Comparison of ENCODE assay signal across 12 mouse cellular contexts in the genomic region with DNA sequence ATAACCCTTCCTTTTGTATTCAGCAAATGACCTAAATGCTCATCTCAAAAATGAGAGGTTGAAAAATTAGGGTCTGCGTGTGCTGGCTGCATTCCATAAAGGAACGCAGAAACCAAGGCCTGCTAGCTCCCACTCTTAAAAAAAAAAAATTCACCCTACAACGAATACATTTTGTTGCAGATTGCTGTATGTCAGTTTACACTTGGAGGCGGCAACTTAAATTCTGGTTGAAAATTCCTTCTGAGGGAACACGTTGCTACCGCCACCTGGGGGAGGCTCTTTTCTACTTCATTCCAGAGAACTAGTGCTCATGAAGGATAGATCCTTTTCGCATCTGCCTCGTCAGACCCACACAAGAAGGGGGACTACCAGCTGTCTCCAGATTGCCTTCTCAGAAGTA. TPM values are rescaled to one million over a fixed set of nuclear protein-coding genes. Genes with fewer than 3 reads are reported as not detected.
DNase-seq lines count a peak whose midpoint lies in the region; ATAC-seq and TF ChIP-seq lines count a peak whose summit lies in the region.
"Had no signal": no experiment of that assay in that cellular context is flagged by ENCODE, and none has a peak within 500 bp of the region (broad histone marks: within the 10 kb centered on the region; RNA-seq: fewer than 3 reads in every experiment).

No protein-coding gene starts in this region.

- no peak overlapping the region for H3K4me2 ChIP-seq in liver, postnatal 0 days (ENCODE audit: low read depth, low read length)
- H3K4me2 ChIP-seq in liver, embryonic 11.5 days, result no peak overlapping the region
- H3K4me2 ChIP-seq in intestine, embryonic 14.5 days (ENCODE audit: low read length), result no peak overlapping the region
- H3K4me2 ChIP-seq: heart, embryonic 15.5 days had no signal

- H3K27me3 ChIP-seq in liver, postnatal 0 days (ENCODE audit: insufficient read depth, low read length), result no peaks in the 10 kb centered on the region
- no peaks in the 10 kb centered on the region for H3K27me3 ChIP-seq in liver, embryonic 11.5 days (replicated peaks; ENCODE audit: control insufficient read depth, insufficient read depth, low read length)
- H3K27me3 ChIP-seq in intestine, embryonic 14.5 days (replicated peaks; ENCODE audit: control insufficient read depth, insufficient read depth, low read length), result no peaks in the 10 kb centered on the region
- H3K27me3 ChIP-seq: heart, embryonic 15.5 days had no signal

- no peak for TF ChIP-seq EP300 in liver, postnatal 0 days (IDR thresholded peaks at IDR 0.05; ENCODE audit: low read depth)

- no peak overlapping the region for H3K27ac ChIP-seq in liver, postnatal 0 days (ENCODE audit: low read depth)
- H3K27ac ChIP-seq in liver, embryonic 11.5 days (ENCODE audit: low read depth, low read length), result no peak overlapping the region
- no peak overlapping the region for H3K27ac ChIP-seq in intestine, embryonic 14.5 days (ENCODE audit: low read depth)
- H3K27ac ChIP-seq: heart, embryonic 15.5 days had no signal

- no peaks in the 10 kb centered on the region for H3K4me1 ChIP-seq in liver, postnatal 0 days (ENCODE audit: insufficient read depth)
- no peaks in the 10 kb centered on the region for H3K4me1 ChIP-seq in liver, embryonic 11.5 days (replicated peaks; ENCODE audit: control insufficient read depth, insufficient read depth, low read length)
- H3K4me1 ChIP-seq in intestine, embryonic 14.5 days (replicated peaks; ENCODE audit: control insufficient read depth, insufficient read depth, low read length), result no peaks in the 10 kb centered on the region
- H3K4me1 ChIP-seq: heart, embryonic 15.5 days had no signal

- no peak for DNase-seq in frontal cortex, postnatal 25 days (ENCODE audit: low spot score in 2 of 2)
- DNase-seq in liver, postnatal 0 days, result peak; percentile 17
- no peak for DNase-seq in liver, embryonic 11.5 days (ENCODE audit: low spot score)
- DNase-seq in intestine, embryonic 14.5 days (ENCODE audit: low spot score), result peak; percentile 55
- peak; percentile 11 for DNase-seq in right cerebral cortex, postnatal 4 days
- no peak for DNase-seq in cerebellum, adult 9-10 months
- no peak for DNase-seq in urinary bladder, postnatal 14 days (ENCODE audit: low spot score)
- DNase-seq: cerebellum, adult 11-12 months; lung, adult 18-20 months had no signal

- WGBS in liver, postnatal 0 days (ENCODE audit: insufficient replicate concordance), result 48% methylated on average over 8 of the region's 8 CpGs
- 46% methylated on average over 8 of the region's 8 CpGs for WGBS in liver, embryonic 11.5 days
- WGBS in intestine, embryonic 14.5 days, result 26% methylated on average over 8 of the region's 8 CpGs

- ATAC-seq in frontal cortex, adult (ENCODE audit: low TSS enrichment), result peak; percentile 98
- no peak for ATAC-seq in liver, postnatal 0 days
- ATAC-seq in liver, embryonic 11.5 days (replicated peaks; ENCODE audit: low FRiP score), result no peak
- no peak for ATAC-seq in intestine, embryonic 14.5 days (replicated peaks; ENCODE audit: low FRiP score, low TSS enrichment, low read depth)

- H3K9me3 ChIP-seq in liver, postnatal 0 days (ENCODE audit: low read length), result no peaks in the 10 kb centered on the region
- H3K9me3 ChIP-seq in liver, embryonic 11.5 days (ENCODE audit: control insufficient read depth, low read length), result no peaks in the 10 kb centered on the region
- H3K9me3 ChIP-seq in intestine, embryonic 14.5 days (ENCODE audit: control insufficient read depth, low read length), result no peaks in the 10 kb centered on the region
- H3K9me3 ChIP-seq: heart, embryonic 15.5 days had no signal

- TF ChIP-seq CTCF in liver, postnatal 0 days (IDR thresholded peaks at IDR 0.05; ENCODE audit: low read depth), result peak; percentile 34

- H3K4me3 ChIP-seq in liver, postnatal 0 days (ENCODE audit: low read depth, low read length), result no peak overlapping the region
- no peak overlapping the region for H3K4me3 ChIP-seq in liver, embryonic 11.5 days (ENCODE audit: low read depth, low read length)
- H3K4me3 ChIP-seq in intestine, embryonic 14.5 days (ENCODE audit: low read depth, low read length), result no peak overlapping the region
- H3K4me3 ChIP-seq: heart, embryonic 15.5 days had no signal

- H3K36me3 ChIP-seq in liver, postnatal 0 days (replicated peaks; ENCODE audit: insufficient read depth, low read length), result no peaks in the 10 kb centered on the region
- no peaks in the 10 kb centered on the region for H3K36me3 ChIP-seq in liver, embryonic 11.5 days (ENCODE audit: control insufficient read depth, insufficient read depth, low read length)
- no peaks in the 10 kb centered on the region for H3K36me3 ChIP-seq in intestine, embryonic 14.5 days (ENCODE audit: control insufficient read depth, insufficient read depth, low read length)
- H3K36me3 ChIP-seq: heart, embryonic 15.5 days had no signal

- H3K9ac ChIP-seq in liver, postnatal 0 days (replicated peaks), result no peak overlapping the region
- H3K9ac ChIP-seq in liver, embryonic 11.5 days (ENCODE audit: low read depth, low read length), result no peak overlapping the region
- H3K9ac ChIP-seq in intestine, embryonic 14.5 days (ENCODE audit: low read length), result no peak overlapping the region
- H3K9ac ChIP-seq: heart, embryonic 15.5 days had no signal

RNA-seq across cellular contexts. Expression of a gene that starts 0.9 kb away (rescaled TPM):
- 5.1 and 5.6 TPM in 2 replicates for polyA plus RNA-seq in liver, postnatal 0 days (2015; fragmentation: Nextera tagmentation; extraction: Ambion mirVana)
- 19.1 and 21.0 TPM in 2 replicates for polyA plus RNA-seq in liver, embryonic 11.5 days (2014; fragmentation: Nextera tagmentation; extraction: Ambion mirVana)
- 2.7 and 5.0 TPM in 2 replicates for polyA plus RNA-seq in intestine, embryonic 14.5 days (2014; fragmentation: Nextera tagmentation; extraction: Ambion mirVana)
- polyA plus RNA-seq: heart, embryonic 15.5 days; testis, adult 2 months had no signal

RNA-seq across cellular contexts. Expression of a gene that starts 55.2 kb away (rescaled TPM):
- polyA plus RNA-seq in liver, postnatal 0 days (2015; fragmentation: Nextera tagmentation; extraction: Ambion mirVana), result 4.4 and 5.0 TPM in 2 replicates
- 12.8 and 13.1 TPM in 2 replicates for polyA plus RNA-seq in liver, embryonic 11.5 days (2014; fragmentation: Nextera tagmentation; extraction: Ambion mirVana)
- 17.6 and 19.5 TPM in 2 replicates for polyA plus RNA-seq in intestine, embryonic 14.5 days (2014; fragmentation: Nextera tagmentation; extraction: Ambion mirVana)

RNA-seq across cellular contexts. Expression of a gene that starts 55.4 kb away (rescaled TPM):
- 28.2 and 29.8 TPM in 2 replicates for polyA plus RNA-seq in liver, postnatal 0 days (2015; fragmentation: Nextera tagmentation; extraction: Ambion mirVana)
- polyA plus RNA-seq in liver, embryonic 11.5 days (2014; fragmentation: Nextera tagmentation; extraction: Ambion mirVana), result 90.3 and 92.9 TPM in 2 replicates
- 86.1 and 86.4 TPM in 2 replicates for polyA plus RNA-seq in intestine, embryonic 14.5 days (2014; fragmentation: Nextera tagmentation; extraction: Ambion mirVana)

Comparison
In these comparisons a context has a peak if more than half of its experiments do, and no peak if none do; other contexts are left out.
1. DNase-seq: peak in liver, postnatal 0 days (single experiment), intestine, embryonic 14.5 days (single experiment) and right cerebral cortex, postnatal 4 days (single experiment); none in frontal cortex, postnatal 25 days (0 of 2), liver, embryonic 11.5 days (single experiment), cerebellum, adult 9-10 months (single experiment) and urinary bladder, postnatal 14 days (single experiment).